Mouse (Mus musculus) thymus, adult 2 months (tissue): Measurements from ENCODE around the gene Zdhhc4. TPM values are rescaled to one million over a fixed set of nuclear protein-coding genes. Genes with fewer than 3 reads are reported as not detected.
A peak's percentile ranks its signal among the peaks of the same experiment; 100 is the strongest.

ENCODE experiments used
- DNase-seq: peaks from one replicate; pipeline ENCODE4 v3.0.0; 2021
- H3K27ac ChIP-seq: fragments of 200-500 bp; 2 replicates; pipeline ENCODE4 v1.5.1; 2012; ENCODE audit warnings: low read length, control low read depth; ENCODE audit not compliant: control insufficient read depth, insufficient read depth
- H3K27me3 ChIP-seq: fragments of 200-500 bp; 2 replicates; pipeline ENCODE4 v1.6.1; 2012; ENCODE audit warnings: mild to moderate bottlenecking, low read length, moderate library complexity, mixed read lengths; ENCODE audit not compliant: control insufficient read depth, insufficient read depth
- H3K36me3 ChIP-seq: fragments of 200-500 bp; 2 replicates; pipeline ENCODE4 v1.6.1; 2012; ENCODE audit warnings: mild to moderate bottlenecking, low read length, moderate library complexity; ENCODE audit not compliant: control insufficient read depth, insufficient read depth
- H3K4me1 ChIP-seq: fragments of 200-500 bp; replicated peaks from 2 replicates; pipeline ENCODE4 v1.6.1; 2012; ENCODE audit warnings: low read length; ENCODE audit not compliant: control insufficient read depth, insufficient read depth
- H3K4me3 ChIP-seq: fragments of 200-500 bp; 2 replicates; pipeline ENCODE4 v1.5.1; 2012; ENCODE audit warnings: mild to moderate bottlenecking, low read length, control low read depth, moderate library complexity; ENCODE audit not compliant: control insufficient read depth, insufficient read depth
- CTCF ChIP-seq: fragments of 200-500 bp; IDR thresholded peaks from 2 replicates; pipeline ENCODE4 v1.5.1; 2012; ENCODE audit warnings: mild to moderate bottlenecking, control low read depth, low read length, moderate library complexity, borderline replicate concordance; ENCODE audit not compliant: control insufficient read depth, poor library complexity, insufficient read depth; ENCODE audit errors: extremely low read depth
- POLR2A ChIP-seq: fragments of 200-500 bp; IDR thresholded peaks from 2 replicates; pipeline ENCODE4 v1.6.1; 2012; ENCODE audit warnings: mild to moderate bottlenecking, low read length, control low read depth, moderate library complexity; ENCODE audit not compliant: control insufficient read depth, poor library complexity, insufficient read depth; ENCODE audit errors: extremely low read depth
- WGBS: fragments of 180-500 bp; shearing (Covaris S2); methylation state at CpG from one replicate; pipeline ENCODE4 v1.1.7; 2018; 5-methylcytosine and 5-hydroxymethylcytosine counted together
- polyA plus RNA-seq: library from polyadenylated mRNA; depleted of rRNA; stranded (reverse); fragments of >200 nt; gene quantifications from 2 replicates; pipeline ENCODE4 v1.2.3, GENCODE M21; 2012

Zdhhc4 gene
- polyA plus RNA-seq, 1 experiment: 118 TPM

DNA sequence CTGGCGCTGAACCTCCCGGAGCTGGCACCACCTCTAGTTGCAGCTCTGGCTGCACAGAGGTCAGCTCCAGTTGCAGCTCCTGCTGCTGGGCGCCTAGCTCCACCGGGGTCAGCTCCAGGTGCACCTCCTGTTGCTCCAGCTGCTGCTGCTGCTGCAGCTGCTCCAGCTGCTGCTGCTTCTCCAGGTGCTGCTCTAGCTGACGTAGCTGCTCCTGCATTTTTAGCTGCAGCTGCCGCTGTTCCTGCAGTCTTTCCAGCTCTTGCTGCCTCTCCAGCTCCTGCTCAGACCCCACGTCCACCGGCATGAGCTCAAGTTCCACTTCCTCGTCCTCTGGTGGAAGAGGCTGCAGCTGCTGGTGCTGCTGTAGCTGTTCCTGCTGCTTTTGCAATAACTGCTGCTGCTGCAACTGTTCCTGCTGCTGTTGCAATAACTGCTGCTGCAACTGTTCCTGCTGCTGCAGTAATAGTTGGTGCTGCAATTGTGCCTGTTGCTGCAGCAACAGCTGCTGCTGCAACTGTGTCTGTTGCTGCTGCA lies 40.6 kb downstream of the Zdhhc4 start:
- WGBS: 7% methylated on average over 9 of the region's 9 CpGs

GRCm38 (mm10) chr5:143287774-143288328 lies 41.2 kb downstream of the Zdhhc4 start:
- 2% methylated on average over 48 of the region's 48 CpGs for WGBS
- peaks cover 9% of the 10 kb centered on the region for H3K4me1 ChIP-seq
- peaks cover 12% of the 10 kb centered on the region; the same call in 1 of the 2 replicates for H3K27me3 ChIP-seq
- peak; percentile 15 for DNase-seq
- H3K36me3 ChIP-seq: no peaks in the 10 kb centered on the region
- no peak for TF ChIP-seq POLR2A
- no peak for TF ChIP-seq CTCF
- H3K4me3 ChIP-seq: no peak overlapping the region
- H3K27ac ChIP-seq: no peak overlapping the region

More for the DNA sequence above, 40.6 kb downstream of the Zdhhc4 start:
- H3K36me3 ChIP-seq: no peaks in the 10 kb centered on the region
- no peak overlapping the region for H3K4me3 ChIP-seq
- peaks cover 11% of the 10 kb centered on the region for H3K4me1 ChIP-seq
- no peak for DNase-seq
- H3K27me3 ChIP-seq: peaks cover 14% of the 10 kb centered on the region; the same call in 1 of the 2 replicates
- no peak for TF ChIP-seq POLR2A
- no peak for TF ChIP-seq CTCF
- no peak overlapping the region for H3K27ac ChIP-seq

GRCm38 (mm10) chr5:143284762-143285161 lies 44.3 kb downstream of the Zdhhc4 start:
- H3K27me3 ChIP-seq: peaks cover 12% of the 10 kb centered on the region; the same call in 1 of the 2 replicates
- WGBS: 72% methylated on average over 6 of the region's 6 CpGs
- H3K4me1 ChIP-seq: peaks cover 9% of the 10 kb centered on the region
- H3K4me3 ChIP-seq: no peak overlapping the region
- DNase-seq: no peak
- no peak overlapping the region for H3K27ac ChIP-seq
- TF ChIP-seq CTCF (no peak), POLR2A (no peak)
- no peaks in the 10 kb centered on the region for H3K36me3 ChIP-seq

DNA sequence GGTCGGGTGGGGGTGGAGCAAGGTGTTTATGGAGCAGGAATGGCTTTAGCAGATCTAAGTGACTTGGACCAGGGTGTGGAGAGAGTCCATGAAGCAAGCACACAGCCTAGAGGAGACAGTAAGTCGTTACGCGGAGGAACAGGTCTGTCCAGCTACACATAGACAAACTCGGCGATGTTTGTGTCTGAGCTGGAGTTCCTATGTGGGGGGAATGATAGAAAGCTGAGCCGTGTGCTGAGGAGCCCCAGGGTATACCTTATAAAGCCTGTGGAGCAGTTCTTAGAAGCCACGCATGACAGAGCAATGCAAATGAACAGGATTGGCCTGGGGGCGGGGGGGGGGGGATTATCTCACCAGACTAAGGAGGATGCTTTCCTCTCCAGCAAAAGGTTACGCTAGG lies 49.8 kb downstream of the Zdhhc4 start:
- H3K27me3 ChIP-seq: no peaks in the 10 kb centered on the region; the same call in 1 of the 2 replicates
- TF ChIP-seq CTCF: no peak
- no peak for TF ChIP-seq POLR2A
- 81% methylated on average over 10 of the region's 10 CpGs for WGBS
- no peak overlapping the region for H3K27ac ChIP-seq
- no peak overlapping the region for H3K4me3 ChIP-seq
- no peaks in the 10 kb centered on the region for H3K36me3 ChIP-seq
- H3K4me1 ChIP-seq: no peaks in the 10 kb centered on the region
- DNase-seq: no peak

- no peak overlapping the region for H3K4me3 ChIP-seq
- TF ChIP-seq POLR2A: no peak
- TF ChIP-seq CTCF: no peak
- no peaks in the 10 kb centered on the region; the same call in 1 of the 2 replicates for H3K27me3 ChIP-seq
- H3K36me3 ChIP-seq: no peaks in the 10 kb centered on the region
- no peak overlapping the region for H3K27ac ChIP-seq
- no peaks in the 10 kb centered on the region for H3K4me1 ChIP-seq
- 76% methylated on average over 5 of the region's 5 CpGs for WGBS
- DNase-seq: no peak
Measured at GRCm38 (mm10) chr5:143275761-143276160, 53.3 kb downstream of the Zdhhc4 start.

DNA sequence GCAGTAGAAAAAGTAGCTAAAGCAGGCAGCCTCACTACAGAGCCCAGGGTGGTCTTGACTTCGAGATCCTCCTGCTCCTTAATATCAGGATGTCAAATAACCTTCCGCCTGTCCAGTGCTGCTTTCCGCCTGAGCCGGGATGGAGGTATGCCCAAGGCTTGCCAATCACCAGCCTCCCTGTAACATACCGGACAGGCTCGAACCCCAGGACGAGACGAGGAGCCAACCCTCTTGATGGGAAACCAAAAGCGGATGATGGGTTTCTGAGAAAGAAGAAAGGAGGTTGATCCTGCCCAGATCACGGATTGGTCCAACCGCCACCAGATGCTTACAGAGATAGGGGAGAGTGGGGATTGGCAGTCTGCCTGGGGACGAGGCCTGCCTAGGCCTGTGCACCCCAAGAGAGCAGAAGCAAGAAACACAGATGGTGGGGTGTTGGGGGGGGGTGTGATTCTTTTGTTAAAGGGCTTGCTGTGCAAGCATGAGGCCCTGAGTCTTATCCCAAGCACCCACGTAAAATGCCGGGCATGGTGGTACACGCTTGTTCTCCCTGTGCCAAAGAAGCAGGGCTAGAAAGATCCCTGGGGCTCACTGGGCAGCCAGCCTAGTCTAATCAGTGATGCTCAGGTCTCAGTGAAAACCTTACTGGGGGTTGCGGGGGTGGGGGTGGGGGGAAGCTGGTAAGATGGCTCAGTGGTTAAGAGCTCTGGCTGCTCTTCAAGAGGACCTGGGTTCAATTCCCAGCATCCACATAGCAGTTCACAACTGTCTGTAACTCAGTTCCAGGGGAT lies 56.3 kb downstream of the Zdhhc4 start:
- H3K27ac ChIP-seq: no peak overlapping the region
- WGBS: 48% methylated on average over 16 of the region's 16 CpGs
- TF ChIP-seq POLR2A (no peak), CTCF (no peak)
- no peaks in the 10 kb centered on the region; the same call in 1 of the 2 replicates for H3K27me3 ChIP-seq
- H3K4me3 ChIP-seq: no peak overlapping the region
- DNase-seq: no peak
- no peaks in the 10 kb centered on the region for H3K36me3 ChIP-seq
- peaks cover 14% of the 10 kb centered on the region for H3K4me1 ChIP-seq
